Mouse (Mus musculus): Measurements from ENCODE around the gene Irx6.
A peak's percentile ranks its signal among the peaks of the same experiment; 100 is the strongest.

Gene Irx6

DNA sequence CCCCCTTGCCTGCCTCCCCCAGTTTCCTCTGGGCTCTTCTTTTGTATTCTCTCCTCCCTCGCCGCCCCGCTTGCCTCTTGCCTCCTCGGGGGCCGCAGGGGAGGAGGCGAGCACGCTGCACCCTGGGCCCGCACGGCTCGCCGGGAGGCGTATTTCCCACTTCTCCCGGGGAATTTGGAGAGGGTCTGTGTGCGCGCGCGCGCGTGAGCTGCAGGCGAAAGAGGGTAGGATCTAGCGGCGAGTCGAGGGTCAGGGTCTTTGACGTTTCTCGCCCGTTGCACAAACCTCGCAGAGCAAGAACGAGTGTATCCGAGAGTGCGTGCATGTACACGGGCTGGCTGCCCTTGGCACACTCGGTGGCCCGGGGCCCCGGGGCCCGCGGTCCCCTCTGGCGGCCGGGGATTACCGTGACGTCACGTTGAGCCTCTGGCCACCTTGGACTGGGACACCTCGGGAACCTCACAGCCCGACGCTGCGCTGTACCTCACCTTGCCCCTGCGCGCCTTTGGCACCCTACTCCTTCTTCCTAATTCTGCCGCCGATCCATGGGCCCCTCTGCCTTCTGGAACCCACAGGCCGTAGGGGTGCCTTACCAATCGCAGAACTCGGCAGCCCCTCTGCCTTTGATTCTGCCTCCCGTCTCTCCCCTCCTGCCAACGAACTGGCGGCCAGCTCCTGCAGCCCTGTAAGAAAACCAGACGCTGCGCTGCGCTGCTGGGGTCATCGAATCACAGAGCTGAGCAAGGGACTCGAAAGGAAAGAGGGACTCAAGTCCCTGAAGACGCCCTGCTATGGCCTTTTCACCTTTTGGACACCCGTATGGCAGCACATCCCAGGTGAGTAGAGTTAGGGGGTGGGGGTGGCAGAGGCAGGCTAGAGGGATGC is at the start of gene Irx6:
Irx6 (plus strand) TSS at position 45 of the 885 bp plus-strand sequence.
- no peak for DNase-seq (ENCODE audit: low read depth, low spot score)

DNA sequence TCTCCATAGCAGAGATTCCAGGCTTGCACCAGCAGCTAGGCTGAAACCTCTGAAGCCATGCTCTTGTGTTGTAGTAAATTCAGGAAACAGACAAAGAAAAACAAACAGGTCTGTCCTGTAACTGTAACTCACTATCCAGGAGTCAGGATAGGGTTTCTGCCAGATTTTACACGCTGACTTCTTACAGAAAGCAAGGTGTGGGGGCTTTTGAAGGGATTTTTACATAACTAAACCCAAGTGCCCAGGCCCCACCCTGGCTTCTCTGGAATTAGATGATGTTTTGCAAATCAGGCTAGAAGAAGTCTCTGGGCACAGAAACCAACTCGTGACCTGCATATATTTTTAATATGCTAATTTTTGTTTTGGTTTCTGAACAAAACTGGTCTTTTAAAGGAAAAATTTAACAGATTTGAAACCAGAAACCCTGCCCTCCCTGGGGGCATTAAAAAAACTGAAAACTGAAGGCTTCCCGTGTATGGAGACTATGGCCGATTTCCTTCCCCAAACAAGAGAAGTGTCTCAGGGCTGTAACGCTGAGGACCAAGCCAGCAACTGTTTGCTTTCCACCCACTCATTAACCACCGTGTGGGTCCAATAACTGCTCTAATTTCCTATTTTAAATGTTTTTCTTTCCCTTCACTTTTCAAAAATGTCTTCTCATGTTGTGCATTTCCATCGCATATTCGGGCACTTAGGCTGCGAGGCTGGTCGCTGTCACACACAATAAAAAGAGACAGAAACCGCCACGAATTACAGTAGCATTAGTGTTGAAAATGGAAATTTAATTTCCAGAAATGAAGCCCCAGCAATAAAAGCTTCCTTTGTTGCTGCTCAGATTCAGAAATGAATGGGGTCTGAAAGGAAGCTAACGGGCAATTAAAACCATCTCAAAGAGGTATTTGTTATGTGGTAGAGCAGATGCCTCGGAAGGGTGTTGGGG is 45.1 kb upstream of the Irx6 start:
- DNase-seq (ENCODE audit: low read depth, low spot score) = peak; percentile 33

DNA sequence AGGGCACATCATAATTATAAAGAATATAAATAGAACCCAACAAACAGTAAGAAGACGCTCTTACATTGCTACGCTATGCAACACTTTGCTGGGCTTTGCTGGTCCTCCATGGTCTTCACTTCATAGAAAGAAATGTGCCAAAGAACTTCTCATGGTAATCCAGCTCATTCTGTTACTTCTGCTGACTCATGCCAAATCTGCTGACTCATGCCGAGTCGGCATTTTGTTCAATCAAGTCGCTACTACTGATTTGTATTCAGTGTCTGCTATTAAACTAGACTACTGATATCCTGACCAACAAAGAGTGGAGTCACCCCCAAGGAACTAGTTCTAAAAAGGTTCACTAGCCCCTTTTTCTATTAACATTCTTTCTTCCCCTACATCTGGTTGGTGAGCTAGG is 40.9 kb upstream of the Irx6 start:
- DNase-seq (ENCODE audit: low read depth, low spot score) = no peak

DNA sequence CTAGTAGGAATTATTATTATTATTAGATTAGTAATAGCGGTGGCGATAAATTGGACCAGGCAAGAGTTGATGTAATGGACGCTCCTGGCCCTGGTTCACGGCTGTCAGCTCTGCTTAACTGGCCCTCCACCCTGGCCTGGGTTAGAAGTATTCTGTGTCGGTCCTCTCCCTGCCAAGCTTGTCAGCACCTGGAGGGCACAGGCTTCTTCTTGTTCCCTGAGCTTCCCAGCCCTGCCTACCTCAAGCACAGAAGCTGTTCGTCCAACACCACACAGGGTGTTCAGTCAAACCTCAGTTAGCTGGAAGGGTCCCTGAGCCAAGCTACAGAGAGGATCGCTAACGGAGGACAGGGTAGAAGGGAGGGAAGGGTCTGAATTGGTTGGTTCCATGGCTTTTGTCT is 33.3 kb upstream of the Irx6 start:
- DNase-seq (ENCODE audit: low read depth, low spot score) = no peak

DNA sequence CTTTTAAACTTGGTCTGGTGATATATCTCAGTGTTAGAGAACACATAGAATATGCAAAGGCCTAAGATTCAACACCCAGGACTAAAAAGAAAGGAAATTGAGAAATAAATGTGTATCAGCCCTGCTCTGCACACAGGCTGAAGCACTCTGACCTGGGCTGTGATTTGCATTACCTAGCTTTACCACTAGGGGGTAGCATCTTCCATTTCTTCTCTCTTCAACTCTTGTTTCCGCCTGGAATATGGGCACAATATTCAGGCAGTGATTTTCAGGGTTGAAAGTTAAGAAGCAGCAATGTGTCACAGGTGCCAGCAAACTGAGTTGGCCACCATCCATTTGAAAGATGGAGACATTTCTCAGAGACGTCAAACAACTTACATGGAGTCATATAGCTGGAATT is 27.5 kb upstream of the Irx6 start:
- peak; percentile 38 for DNase-seq (ENCODE audit: low read depth, low spot score)

DNA sequence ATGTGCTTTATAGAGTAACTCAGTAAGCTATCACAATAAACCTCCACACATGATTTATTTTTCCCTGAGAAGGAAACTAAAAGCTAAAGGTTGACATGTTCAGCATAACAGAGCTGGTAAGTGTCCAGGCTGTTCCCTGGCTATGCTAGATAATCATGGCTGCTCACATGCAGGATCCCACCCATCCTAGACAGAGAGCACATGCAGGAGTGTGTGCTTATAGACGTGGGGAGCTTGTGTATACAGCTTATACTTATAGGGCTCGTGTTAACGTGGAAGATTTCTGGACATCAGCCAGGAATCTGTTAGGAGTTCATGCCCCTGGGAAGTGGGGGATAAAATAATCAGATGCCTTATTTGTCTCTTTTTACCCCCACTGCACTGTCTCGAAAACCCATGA is 9.9 kb upstream of the Irx6 start:
- DNase-seq (ENCODE audit: low read depth, low spot score) = no peak

DNA sequence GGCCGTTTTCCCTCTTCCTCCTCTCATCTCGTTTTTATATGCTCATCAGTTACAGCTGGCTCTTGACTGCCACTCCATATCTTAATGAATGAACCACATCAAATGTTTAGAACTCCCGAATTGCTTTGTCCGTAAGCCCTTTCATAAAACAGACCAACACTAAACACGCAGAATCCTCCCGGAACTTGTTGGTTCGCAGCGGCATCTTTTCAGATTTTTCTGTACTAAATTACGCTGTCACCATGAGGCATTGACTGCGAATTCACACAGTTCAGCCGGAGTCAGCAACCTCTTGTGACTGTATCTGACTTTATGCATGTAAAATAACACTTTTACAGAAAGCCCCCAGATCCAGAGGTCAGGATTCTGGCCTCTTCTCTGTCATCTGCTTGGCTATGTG is 3.9 kb upstream of the Irx6 start:
- no peak for DNase-seq (ENCODE audit: low read depth, low spot score)

DNA sequence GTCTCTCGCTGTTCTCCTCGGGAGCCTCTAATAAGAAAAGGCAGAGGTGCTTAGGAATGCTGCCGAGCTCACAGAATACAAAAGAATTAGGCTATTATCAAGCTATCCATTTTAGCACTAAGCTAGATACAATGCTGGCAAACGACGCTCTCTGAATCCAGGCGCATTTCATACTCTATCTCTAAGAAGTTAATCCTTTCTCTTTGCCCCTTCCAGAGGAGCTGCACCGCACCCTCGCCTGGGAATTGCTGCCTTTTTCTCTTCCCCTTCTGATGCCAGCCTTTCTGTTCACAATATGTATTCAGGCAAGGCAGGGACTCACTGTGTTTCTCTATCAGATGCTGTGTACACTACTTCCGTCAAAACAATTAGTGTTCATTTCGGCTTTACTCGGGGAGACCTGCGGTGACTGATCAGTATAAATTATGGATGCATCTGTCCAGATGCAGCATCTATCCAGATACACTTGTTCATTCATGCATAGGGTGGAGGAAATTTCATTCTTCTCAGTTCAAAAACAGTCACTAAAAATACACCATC is 3.4 kb upstream of the Irx6 start:
- DNase-seq (ENCODE audit: low read depth, low spot score) = no peak

DNA sequence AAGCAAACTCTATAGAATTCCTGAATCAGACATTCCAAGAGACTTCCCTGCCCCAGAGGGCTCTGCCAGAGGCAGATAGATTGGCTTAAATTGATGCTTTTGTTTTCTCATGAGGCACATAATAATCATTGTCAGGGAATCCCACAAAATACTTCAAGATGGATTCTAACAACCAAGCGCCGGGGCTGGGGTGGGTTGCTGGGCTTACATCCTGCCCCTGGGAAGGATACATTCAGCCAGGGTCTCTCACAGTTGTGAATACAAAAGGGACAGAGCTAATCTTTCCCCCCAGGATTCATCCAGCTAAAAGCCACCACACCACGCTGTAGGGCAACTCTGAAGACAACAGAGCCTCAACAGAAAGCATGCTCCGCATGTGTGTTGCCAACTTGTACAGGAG is 2.2 kb upstream of the Irx6 start:
- DNase-seq (ENCODE audit: low read depth, low spot score) = no peak

DNA sequence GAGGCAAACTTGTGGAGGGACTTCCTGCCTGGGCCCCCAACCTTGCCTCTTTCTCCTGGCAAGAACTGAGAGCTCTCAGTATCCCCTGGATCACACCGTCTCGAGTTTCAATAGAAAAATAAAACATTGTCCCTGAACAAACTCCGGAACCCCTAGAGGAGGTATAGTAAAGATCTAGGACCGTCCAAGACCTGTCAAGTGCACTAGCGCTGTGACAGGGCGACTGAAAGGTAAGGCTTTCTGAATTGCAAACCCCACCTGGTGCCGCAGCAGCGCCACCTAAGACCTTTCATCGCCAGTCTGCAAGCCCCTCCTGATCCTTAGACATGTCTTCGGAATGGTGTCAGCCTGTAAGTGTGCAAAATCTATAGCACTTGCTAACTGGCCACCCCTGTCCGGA is 987 bp upstream of the Irx6 start:
- DNase-seq (ENCODE audit: low read depth, low spot score) = no peak

DNA sequence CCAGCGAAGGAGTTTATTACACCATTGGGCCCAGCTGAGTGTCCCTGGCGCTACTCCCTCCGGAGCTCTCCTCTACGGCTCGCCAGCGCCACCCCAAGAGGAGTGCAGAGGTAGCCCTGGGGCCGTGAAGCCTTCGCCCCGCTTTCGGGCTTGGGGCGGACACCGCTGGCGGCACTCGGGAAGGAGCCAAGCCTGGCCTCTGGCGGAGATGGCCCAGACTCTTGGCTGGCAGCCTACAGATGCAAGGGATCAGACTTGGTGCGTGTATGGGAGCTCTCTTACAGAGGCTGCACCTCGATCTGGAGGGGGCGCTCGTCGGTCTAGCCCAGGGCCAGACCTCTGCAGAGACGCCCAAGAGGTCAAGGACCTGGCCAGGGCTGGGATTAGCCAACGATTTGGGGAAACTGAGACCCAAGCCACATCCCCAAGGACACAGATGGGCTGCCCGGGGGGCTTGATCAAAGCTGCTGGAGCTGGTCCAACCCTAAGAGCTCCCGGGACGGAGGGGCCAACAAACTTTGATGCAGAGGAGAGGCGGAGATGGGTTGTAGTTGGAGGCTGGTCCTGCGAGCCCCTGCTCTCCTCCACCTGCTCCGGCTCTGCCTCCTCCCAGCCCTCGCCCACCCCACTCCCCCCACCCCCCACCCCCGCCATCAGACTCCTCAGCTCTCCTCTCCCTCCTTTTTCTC is 389 bp upstream of the Irx6 start:
- peak; percentile 38 for DNase-seq (ENCODE audit: low read depth, low spot score)

DNA sequence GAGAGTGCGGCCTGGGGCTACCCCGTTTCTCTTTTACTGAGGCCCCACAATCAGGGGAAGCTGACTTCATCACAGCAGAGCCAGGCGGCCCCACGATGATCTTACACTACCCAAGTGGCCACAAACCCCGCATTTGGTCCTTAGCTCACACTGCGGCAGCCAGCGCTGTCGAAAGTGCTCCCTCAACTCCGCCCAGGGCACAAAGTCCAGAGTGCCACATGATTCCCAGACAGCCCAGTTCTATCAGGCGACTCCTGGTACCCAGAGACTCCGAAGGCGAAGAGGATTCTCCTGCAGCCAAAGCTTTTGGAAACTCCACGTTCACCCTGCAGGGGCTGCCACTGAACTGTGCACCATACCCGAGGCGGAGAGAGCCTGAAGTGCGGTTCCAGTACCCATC is 4.3 kb downstream of the Irx6 start:
- DNase-seq (ENCODE audit: low read depth, low spot score) = no peak

DNA sequence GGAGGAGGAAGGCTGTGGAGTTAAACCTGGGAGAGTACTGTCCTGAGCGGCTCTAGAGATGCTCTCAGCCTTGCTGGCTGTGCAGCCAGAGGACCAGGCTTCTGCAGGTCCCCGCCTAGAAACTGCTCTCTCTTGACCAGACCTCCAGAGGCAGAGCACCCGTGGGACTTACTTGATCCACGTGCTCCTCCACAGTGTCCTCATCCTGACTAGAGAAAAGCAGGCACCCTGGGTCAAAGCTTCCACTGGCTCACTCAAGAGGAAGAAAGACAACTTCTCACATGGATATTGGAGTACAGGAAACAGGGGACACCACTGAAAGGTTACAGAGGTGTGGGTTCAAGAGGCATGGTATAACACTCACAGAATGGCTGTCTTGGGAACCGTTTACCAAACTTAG is 23.3 kb downstream of the Irx6 start:
- DNase-seq (ENCODE audit: low read depth, low spot score) = no peak

DNA sequence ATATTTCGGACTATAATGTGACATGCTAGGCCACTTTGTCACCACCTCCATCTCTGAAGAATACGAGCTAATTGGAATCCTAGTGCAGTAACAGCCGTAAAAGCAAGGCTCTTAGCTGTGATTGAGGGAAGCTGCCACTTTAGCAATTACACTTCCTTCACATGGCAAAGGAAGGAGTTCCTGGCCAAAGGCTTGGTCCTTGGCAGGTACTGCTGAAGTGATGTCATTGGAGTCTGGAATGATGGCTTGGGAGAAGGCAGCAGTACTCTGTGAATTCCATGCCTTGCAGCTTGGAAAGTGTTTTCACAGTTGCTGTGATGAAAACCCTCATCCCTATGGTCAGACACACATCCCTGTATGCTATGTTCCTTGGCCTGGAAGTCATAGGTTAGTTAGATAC is 24.3 kb downstream of the Irx6 start:
- no peak for DNase-seq (ENCODE audit: low read depth, low spot score)

DNA sequence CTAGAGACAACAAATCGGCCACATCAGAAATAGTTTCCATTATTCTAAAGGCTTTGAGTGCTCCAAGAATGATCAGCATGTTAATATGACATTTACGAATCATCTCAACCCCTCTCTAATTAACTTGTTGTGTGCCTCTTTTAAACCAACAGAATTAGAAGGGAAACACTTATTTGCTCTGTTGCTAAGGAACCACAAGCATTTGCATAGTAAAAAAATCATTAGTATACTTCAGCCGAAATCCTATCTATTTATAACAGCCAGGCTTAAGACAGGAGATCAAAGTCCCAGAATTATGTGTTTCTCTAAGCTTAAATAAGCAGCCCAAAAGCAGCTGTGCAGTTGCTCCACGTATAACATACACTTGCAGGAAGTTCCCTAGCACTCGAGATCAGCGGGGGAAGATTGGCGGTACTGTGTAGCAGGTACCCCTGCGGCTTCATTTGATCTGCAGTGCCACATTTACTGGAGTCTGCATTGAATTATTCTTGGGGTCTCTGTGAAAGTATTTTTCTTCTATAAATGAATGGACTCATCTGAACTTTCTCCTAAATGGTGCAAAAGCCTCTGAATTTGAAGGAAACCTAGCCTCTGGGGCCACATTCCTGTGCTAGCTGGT is 25.9 kb downstream of the Irx6 start:
- DNase-seq (ENCODE audit: low read depth, low spot score) = peak; percentile 34

DNA sequence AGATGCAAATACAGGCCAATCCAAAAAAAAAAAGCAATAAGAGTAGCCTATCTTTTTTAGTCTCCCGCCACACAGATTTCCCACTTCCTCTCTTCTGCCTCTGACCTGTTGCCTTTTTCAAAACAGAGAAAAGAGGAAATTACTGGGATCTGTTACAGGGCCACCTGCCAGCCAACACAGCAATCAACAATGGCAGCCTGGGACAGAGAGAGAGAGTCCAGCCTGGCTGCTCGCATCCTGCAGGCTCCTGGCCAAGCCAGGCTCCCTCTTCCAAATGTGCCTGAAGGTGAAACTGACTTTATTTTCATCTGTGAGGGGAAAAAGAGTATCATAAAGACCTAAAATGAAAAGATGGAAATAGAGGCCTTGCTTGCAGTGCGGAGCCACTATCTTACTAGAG is 29.3 kb downstream of the Irx6 start:
- no peak for DNase-seq (ENCODE audit: low read depth, low spot score)

DNA sequence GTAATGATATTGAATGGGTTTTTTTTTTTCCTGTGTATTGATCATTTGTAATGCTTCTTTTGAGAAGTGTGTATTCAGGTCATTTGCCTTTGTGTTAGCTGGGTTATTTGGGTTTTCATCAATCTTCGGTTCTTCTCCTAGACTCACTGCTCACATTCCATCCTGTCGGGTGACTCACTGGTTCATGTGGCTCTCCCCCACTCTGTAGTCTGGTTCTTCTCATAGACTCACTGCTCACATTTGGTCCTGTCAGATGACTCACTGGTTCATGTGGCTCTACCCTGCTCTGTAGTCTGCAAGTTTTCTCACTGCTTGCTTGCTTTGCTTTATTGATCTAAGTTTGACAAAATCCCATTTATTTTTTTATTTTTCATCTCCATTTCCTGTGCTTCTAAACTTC is 32.2 kb downstream of the Irx6 start:
- DNase-seq (ENCODE audit: low read depth, low spot score) = peak; percentile 72

DNA sequence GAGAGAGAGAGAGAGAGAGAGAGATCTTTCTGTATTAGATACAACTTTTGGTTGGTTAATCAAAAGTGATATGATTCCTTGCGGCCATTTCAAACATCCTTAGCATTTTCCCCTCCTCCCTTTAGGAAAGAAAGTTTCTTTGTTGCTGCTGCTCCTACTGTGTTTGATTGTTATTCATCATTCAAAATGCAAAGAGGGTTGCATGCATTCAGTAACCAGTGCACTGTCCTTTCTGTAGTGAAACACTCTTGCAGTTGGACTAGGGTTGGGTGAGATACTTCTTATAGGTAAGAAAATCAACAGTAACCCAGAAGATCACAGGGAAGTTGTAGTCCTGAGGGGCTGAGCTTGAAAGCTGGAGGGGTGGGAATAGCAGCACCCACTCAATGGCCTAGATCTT is 39.2 kb downstream of the Irx6 start:
- DNase-seq (ENCODE audit: low read depth, low spot score) = no peak

DNA sequence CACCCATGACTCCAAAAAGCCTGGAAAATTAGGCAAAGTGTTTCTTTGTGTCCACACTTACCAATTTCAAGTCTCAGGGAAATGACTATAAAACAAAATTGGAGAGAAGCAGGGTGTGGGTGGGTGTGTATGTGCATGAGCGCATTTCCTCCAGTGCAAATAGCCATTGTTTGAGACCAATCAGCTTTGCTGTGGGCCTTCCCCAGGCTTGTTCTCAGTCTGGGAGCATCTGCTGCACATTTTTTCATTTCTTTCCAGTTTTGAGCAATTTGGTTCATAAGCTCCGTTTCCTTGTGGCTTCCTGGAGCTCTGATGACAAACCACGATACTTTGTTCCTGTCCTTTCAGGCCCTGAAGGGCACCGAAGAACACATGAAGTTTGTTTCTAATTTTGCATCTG is 43.3 kb downstream of the Irx6 start:
- no peak for DNase-seq (ENCODE audit: low read depth, low spot score)

DNA sequence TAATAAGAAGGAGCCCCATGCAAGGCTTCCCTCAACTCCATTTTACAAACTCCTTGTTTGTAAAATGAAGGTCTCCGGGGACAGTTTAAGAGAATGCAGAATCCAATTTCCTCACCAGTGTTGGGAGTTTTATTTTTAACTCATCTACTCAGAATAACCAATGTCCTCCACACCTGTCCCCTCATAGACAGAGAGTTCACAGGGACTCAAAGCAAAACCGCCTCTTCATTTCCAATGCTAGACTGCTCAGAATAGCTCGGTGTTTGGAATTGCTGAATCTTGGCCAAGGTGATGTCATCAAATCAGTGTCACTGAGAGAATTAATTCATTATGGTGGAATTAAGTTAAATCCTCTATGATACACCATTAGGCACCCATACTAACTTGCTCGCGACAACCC is 44.0 kb downstream of the Irx6 start:
- DNase-seq (ENCODE audit: low read depth, low spot score) = no peak

DNA sequence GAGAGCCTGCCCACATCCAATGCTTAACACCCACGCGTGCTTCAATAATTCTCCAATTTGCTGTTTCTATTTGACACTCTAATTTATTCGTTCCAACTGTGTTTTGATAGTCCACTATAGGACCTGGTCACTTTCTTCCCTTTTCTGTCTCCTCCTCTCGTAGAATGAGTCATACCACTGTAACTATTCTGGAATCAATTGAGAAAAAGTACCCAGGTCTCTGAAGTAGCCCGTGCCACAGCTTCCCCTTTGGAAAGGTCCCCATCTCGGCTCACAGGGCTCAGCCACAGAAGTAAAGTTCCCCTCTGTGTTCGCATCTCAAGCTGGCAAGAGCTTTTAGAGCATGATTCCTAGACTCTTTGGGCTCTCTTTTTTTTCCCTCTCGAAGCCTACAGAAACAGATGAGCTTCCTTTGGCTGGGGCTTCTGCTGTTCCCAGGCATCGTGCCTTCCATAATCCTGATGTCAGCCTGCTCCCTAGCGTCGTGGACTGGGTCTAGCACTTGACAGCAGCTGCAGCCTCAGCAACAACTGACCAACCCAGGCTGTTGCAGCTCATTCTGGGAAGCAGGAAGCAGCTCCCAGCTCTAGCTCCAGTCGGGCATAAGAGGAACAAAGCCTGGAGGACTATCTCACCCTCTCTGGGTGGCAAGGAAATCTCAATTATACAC is 47.3 kb downstream of the Irx6 start:
- DNase-seq (ENCODE audit: low read depth, low spot score) = peak; percentile 89
